Mouse (Mus musculus) liver, embryonic 14.5 days (tissue): ENCODE data around the gene Dgat2. TPM values are rescaled to one million over a fixed set of nuclear protein-coding genes. Genes with fewer than 3 reads are reported as not detected.

Source experiments
- ATAC-seq: fragments of 200-750 bp; cut with Nextera tagmentation; 2 replicates; pipeline ENCODE4 v1.8.0; 2017; ENCODE audit warnings: moderate number of reproducible peaks, mild to moderate bottlenecking, moderate library complexity; ENCODE audit not compliant: insufficient read depth
- DNase-seq, 3 experiments: peaks; one replicate each; pipeline ENCODE4 v3.0.0-alpha.2; 2012 to 2013; ENCODE audit warnings: low read depth in 3 of 3, low spot score in 3 of 3
- H3K27ac ChIP-seq: fragments of 300-500 bp; sonication (generic); 2 replicates; pipeline ENCODE4 v1.5.1; 2014; ENCODE audit warnings: moderate library complexity, mild to moderate bottlenecking, control low read depth, inconsistent platforms
- H3K27me3 ChIP-seq: fragments of 300-500 bp; sonication (generic); 2 replicates; pipeline ENCODE4 v1.6.1; 2014; ENCODE audit warnings: mild to moderate bottlenecking, low read length, moderate library complexity; ENCODE audit not compliant: control insufficient read depth, insufficient read depth
- H3K36me3 ChIP-seq: fragments of 300-500 bp; sonication (generic); replicated peaks from 2 replicates; pipeline ENCODE4 v1.6.1; 2014; ENCODE audit warnings: low read depth; ENCODE audit not compliant: control insufficient read depth, insufficient read depth
- H3K4me1 ChIP-seq, 2 experiments: fragments of 200-500 bp in 1 of 2; fragments of 300-500 bp in 1 of 2; sonication (generic) in 1 of 2; replicated peaks; 2 replicates each; pipeline ENCODE4 v1.6.1; 2012 to 2014; ENCODE audit warnings: antibody characterized with exemption in 1 of 2, inconsistent platforms in 1 of 2, low read length in 1 of 2; ENCODE audit not compliant: control insufficient read depth in 2 of 2, insufficient read depth in 2 of 2
- H3K4me2 ChIP-seq: fragments of 300-500 bp; sonication (generic); 2 replicates; pipeline ENCODE4 v1.6.1; 2014; ENCODE audit warnings: low read depth, mild to moderate bottlenecking, control low read depth, moderate library complexity
- H3K4me3 ChIP-seq, 2 experiments: fragments of 200-500 bp in 1 of 2; fragments of 300-500 bp in 1 of 2; sonication (generic) in 1 of 2; 2 replicates each; pipeline ENCODE4 v1.5.1; 2012 to 2014; ENCODE audit warnings: low read depth in 2 of 2, low read length in 2 of 2, mild to moderate bottlenecking in 2 of 2, control low read depth in 1 of 2, inconsistent platforms in 1 of 2, moderate library complexity in 1 of 2; ENCODE audit not compliant: insufficient read depth in 1 of 2
- H3K9ac ChIP-seq: fragments of 300-500 bp; sonication (generic); replicated peaks from 2 replicates; pipeline ENCODE4 v1.6.1; 2014; ENCODE audit warnings: mild to moderate bottlenecking, control low read depth, moderate library complexity
- H3K9me3 ChIP-seq: fragments of 300-500 bp; sonication (generic); 2 replicates; pipeline ENCODE4 v1.6.1; 2016; ENCODE audit warnings: low read length, mixed read lengths; ENCODE audit not compliant: control insufficient read depth
- CTCF ChIP-seq: IDR thresholded peaks from 2 replicates; pipeline ENCODE4 v1.5.1; 2016; ENCODE audit warnings: antibody characterized with exemption, low read depth, control low read depth
- EP300 ChIP-seq: IDR thresholded peaks from 2 replicates; pipeline ENCODE4 v1.6.1; 2016; ENCODE audit warnings: antibody characterized with exemption, low read depth
- WGBS: fragments of 180-500 bp; shearing (Covaris S2); extraction: QIAGEN DNeasy Blood & Tissue Kit; methylation state at CpG from one replicate; pipeline ENCODE4 v1.1.7; 2014; ENCODE audit not compliant: insufficient replicate concordance; 5-methylcytosine and 5-hydroxymethylcytosine counted together
- polyA plus RNA-seq, 2 experiments: library from polyadenylated mRNA; depleted of rRNA in 1 of 2; stranded (reverse) in 1 of 2; unstranded in 1 of 2; fragments of >200 nt; fragmentation: Nextera tagmentation in 1 of 2; extraction: Ambion mirVana in 1 of 2; gene quantifications; 2 replicates each; pipeline versions ENCODE4 v1.2.1 to v1.2.3; 2012 to 2014

The Dgat2 gene
- polyA plus RNA-seq, 2 experiments, result 44.0 to 66.8 TPM

DNA sequence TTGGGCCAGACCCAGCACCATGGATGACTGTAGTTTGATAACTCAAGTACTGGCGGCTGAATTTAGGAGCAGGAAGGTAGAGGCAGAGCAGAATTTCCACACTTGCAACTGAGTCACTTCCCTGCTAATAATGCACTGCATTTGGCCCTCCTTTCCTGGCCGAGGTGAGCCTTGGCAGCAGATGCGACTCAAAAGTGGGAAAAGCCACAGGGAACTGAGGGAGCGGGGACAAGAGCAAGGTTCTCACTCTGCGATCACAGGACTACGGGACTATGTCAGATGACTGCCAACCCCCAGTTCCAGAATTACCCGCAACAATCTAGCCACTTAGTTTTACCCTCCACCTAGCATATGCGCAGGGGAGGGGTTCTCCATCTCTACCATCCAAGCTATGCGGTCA lies 3.2 kb downstream of the Dgat2 start:
- peaks cover 0 to 6% of the 10 kb centered on the region in 2 experiments; a peak in 2 of 4 replicates for H3K4me1 ChIP-seq
- no peak for ATAC-seq
- WGBS, result 66% methylated on average over 9 of the region's 9 CpGs
- H3K4me3 ChIP-seq, result no peak overlapping the region
- no peak for TF ChIP-seq CTCF
- no peak for TF ChIP-seq EP300
- H3K27me3 ChIP-seq, result no peaks in the 10 kb centered on the region; the same call in 1 of the 2 replicates
- no peaks in the 10 kb centered on the region for H3K9me3 ChIP-seq
- H3K4me2 ChIP-seq, result peak overlapping the region; percentile 64
- no peak for DNase-seq
- H3K9ac ChIP-seq, result no peak overlapping the region
- no peaks in the 10 kb centered on the region for H3K36me3 ChIP-seq
- no peak overlapping the region for H3K27ac ChIP-seq

DNA sequence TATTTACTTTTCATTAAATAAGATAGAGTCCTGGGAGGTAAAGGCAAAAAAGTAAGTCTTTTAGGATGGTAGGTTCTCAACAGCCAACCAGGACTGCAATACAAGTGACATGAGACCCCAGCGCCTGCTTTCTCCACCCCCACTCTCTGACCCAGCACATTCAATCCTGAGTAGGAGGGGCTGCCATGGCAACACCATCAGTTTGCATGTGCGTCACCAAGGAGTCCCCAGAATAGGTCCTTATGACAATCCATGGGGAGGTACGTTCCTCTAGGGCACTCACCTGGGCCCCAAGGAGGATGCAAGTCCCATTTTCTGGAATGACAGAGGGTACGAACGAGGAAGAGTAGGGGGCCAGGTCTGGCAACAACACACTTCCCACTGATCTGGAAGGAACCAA lies 5.1 kb downstream of the Dgat2 start:
- Histone ChIP-seq H3K9ac (no peak overlapping the region), H3K4me2 (no peak overlapping the region), H3K36me3 (no peaks in the 10 kb centered on the region), H3K4me1 (0 out of 4 replicates have a peak, but pooled peaks cover 0 to 3% of the 10 kb centered on the region in 2 experiments), H3K27ac (no peak overlapping the region), H3K4me3 (no peak overlapping the region), H3K27me3 (no peaks in the 10 kb centered on the region), H3K9me3 (no peaks in the 10 kb centered on the region)
- no peak for DNase-seq
- 62% methylated on average over 5 of the region's 5 CpGs for WGBS
- TF ChIP-seq CTCF (no peak), EP300 (no peak)
- no peak for ATAC-seq

- ATAC-seq (no peak), DNase-seq (no peak)
- Histone ChIP-seq H3K4me3 (no peak overlapping the region), H3K4me2 (no peak overlapping the region), H3K4me1 (peaks cover 0 to 3% of the 10 kb centered on the region in 2 experiments; a peak in 2 of 4 replicates), H3K9ac (no peak overlapping the region), H3K27ac (no peak overlapping the region), H3K36me3 (no peaks in the 10 kb centered on the region), H3K9me3 (no peaks in the 10 kb centered on the region), H3K27me3 (no peaks in the 10 kb centered on the region)
- no peak for TF ChIP-seq CTCF
- TF ChIP-seq EP300, result no peak
- WGBS, result 71% methylated on average over 9 of the region's 9 CpGs
Measured at GRCm38 (mm10) chr7:99175666-99176065, 6.9 kb downstream of the Dgat2 start.

GRCm38 (mm10) chr7:99175118-99175517 lies 7.4 kb downstream of the Dgat2 start:
- DNase-seq, result no peak
- Histone ChIP-seq H3K36me3 (no peaks in the 10 kb centered on the region), H3K9me3 (no peaks in the 10 kb centered on the region), H3K4me1 (peaks cover 0 to 5% of the 10 kb centered on the region in 2 experiments; a peak in 2 of 4 replicates), H3K27ac (no peak overlapping the region), H3K4me3 (no peak overlapping the region), H3K9ac (no peak overlapping the region), H3K4me2 (no peak overlapping the region), H3K27me3 (no peaks in the 10 kb centered on the region)
- ATAC-seq, result no peak
- no peak for TF ChIP-seq CTCF
- TF ChIP-seq EP300, result no peak
- 65% methylated on average over 11 of the region's 11 CpGs for WGBS

- Histone ChIP-seq H3K4me1 (peaks cover 0 to 5% of the 10 kb centered on the region in 2 experiments; a peak in 2 of 4 replicates), H3K36me3 (no peaks in the 10 kb centered on the region), H3K27ac (no peak overlapping the region), H3K9me3 (no peaks in the 10 kb centered on the region), H3K27me3 (no peaks in the 10 kb centered on the region), H3K4me2 (no peak overlapping the region), H3K9ac (no peak overlapping the region), H3K4me3 (no peak overlapping the region)
- WGBS, result 66% methylated on average over 4 of the region's 4 CpGs
- no peak for DNase-seq
- ATAC-seq, result no peak
- TF ChIP-seq CTCF (no peak), EP300 (no peak)
Measured at GRCm38 (mm10) chr7:99174006-99174405, 8.5 kb downstream of the Dgat2 start.

- Histone ChIP-seq H3K9me3 (no peaks in the 10 kb centered on the region), H3K4me2 (no peak overlapping the region), H3K4me3 (no peak overlapping the region), H3K4me1 (peaks cover 0 to 11% of the 10 kb centered on the region in 2 experiments; a peak in 2 of 4 replicates), H3K27me3 (no peaks in the 10 kb centered on the region), H3K36me3 (no peaks in the 10 kb centered on the region), H3K27ac (no peak overlapping the region), H3K9ac (no peak overlapping the region)
- no peak for ATAC-seq
- no peak for TF ChIP-seq EP300
- no peak for TF ChIP-seq CTCF
- WGBS, result 52% methylated on average over 6 of the region's 6 CpGs
- no peak for DNase-seq
Measured at GRCm38 (mm10) chr7:99172898-99173297, 9.6 kb downstream of the Dgat2 start.
